Mouse (Mus musculus): ENCODE data around the gene Cntnap5a. TPM values are rescaled to one million over a fixed set of nuclear protein-coding genes. Genes with fewer than 3 reads are reported as not detected.

Cntnap5a gene
- 0.01 and 0.13 TPM in 2 replicates for polyA plus RNA-seq (2014; fragmentation: Nextera tagmentation; extraction: Ambion mirVana)

- no peaks in the 10 kb centered on the region for H3K27me3 ChIP-seq (ENCODE audit: control insufficient read depth, insufficient read depth, low read length)
- H3K9me3 ChIP-seq (replicated peaks; ENCODE audit: control insufficient read depth, low read length), result no peaks in the 10 kb centered on the region
- H3K9ac ChIP-seq (replicated peaks; ENCODE audit: low read length), result no peak within 1 kb of the TSS
- H3K36me3 ChIP-seq (replicated peaks; ENCODE audit: control insufficient read depth, insufficient read depth, low read depth, low read length), result no peaks in the 10 kb centered on the region
- 12% methylated on average over 26 of the region's 26 CpGs for WGBS
- H3K27ac ChIP-seq (replicated peaks; ENCODE audit: low read depth, low read length), result no peak within 1 kb of the TSS
- ATAC-seq (replicated peaks; ENCODE audit: insufficient number of reproducible peaks, low FRiP score, low TSS enrichment, low read depth) (peak; percentile 85), DNase-seq (ENCODE audit: low spot score) (peak; percentile 88)
- H3K4me2 ChIP-seq (ENCODE audit: low read depth, low read length), result no peak within 1 kb of the TSS
- no peaks in the 10 kb centered on the region for H3K4me1 ChIP-seq (ENCODE audit: control insufficient read depth, insufficient read depth, low read length)
- H3K4me3 ChIP-seq (ENCODE audit: low read depth, low read length), result no peak within 1 kb of the TSS
Observed at GRCm38 (mm10) chr1:115684518-115685368, at the start of gene Cntnap5a. Gene Cntnap5a (plus strand): TSS chr1:115684756.

- Histone ChIP-seq H3K4me2 (ENCODE audit: low read depth, low read length) (no peak overlapping the region), H3K27me3 (ENCODE audit: control insufficient read depth, insufficient read depth, low read length) (no peaks in the 10 kb centered on the region), H3K36me3 (replicated peaks; ENCODE audit: control insufficient read depth, insufficient read depth, low read depth, low read length) (no peaks in the 10 kb centered on the region), H3K4me3 (ENCODE audit: low read depth, low read length) (no peak overlapping the region), H3K9ac (replicated peaks; ENCODE audit: low read length) (no peak overlapping the region), H3K9me3 (replicated peaks; ENCODE audit: control insufficient read depth, low read length) (no peaks in the 10 kb centered on the region), H3K27ac (replicated peaks; ENCODE audit: low read depth, low read length) (no peak overlapping the region), H3K4me1 (ENCODE audit: control insufficient read depth, insufficient read depth, low read length) (no peaks in the 10 kb centered on the region)
- ATAC-seq (replicated peaks; ENCODE audit: insufficient number of reproducible peaks, low FRiP score, low TSS enrichment, low read depth) (no peak), DNase-seq (ENCODE audit: low spot score) (no peak)
- WGBS, result 84% methylated on average over 2 of the region's 2 CpGs
Observed at GRCm38 (mm10) chr1:115646921-115647320, 37.6 kb upstream of the Cntnap5a start.

- Histone ChIP-seq H3K4me2 (ENCODE audit: low read depth, low read length) (no peak overlapping the region), H3K4me1 (ENCODE audit: control insufficient read depth, insufficient read depth, low read length) (no peaks in the 10 kb centered on the region), H3K9ac (replicated peaks; ENCODE audit: low read length) (no peak overlapping the region), H3K27me3 (ENCODE audit: control insufficient read depth, insufficient read depth, low read length) (no peaks in the 10 kb centered on the region), H3K27ac (replicated peaks; ENCODE audit: low read depth, low read length) (no peak overlapping the region), H3K9me3 (replicated peaks; ENCODE audit: control insufficient read depth, low read length) (no peaks in the 10 kb centered on the region), H3K4me3 (ENCODE audit: low read depth, low read length) (no peak overlapping the region), H3K36me3 (replicated peaks; ENCODE audit: control insufficient read depth, insufficient read depth, low read depth, low read length) (no peaks in the 10 kb centered on the region)
- ATAC-seq (replicated peaks; ENCODE audit: insufficient number of reproducible peaks, low FRiP score, low TSS enrichment, low read depth) (no peak), DNase-seq (ENCODE audit: low spot score) (no peak)
- WGBS, result 84% methylated on average over 5 of the region's 5 CpGs
Observed at GRCm38 (mm10) chr1:115658343-115659064, 26.1 kb upstream of the Cntnap5a start.

GRCm38 (mm10) chr1:115686494-115686893, 1.9 kb downstream of the Cntnap5a start:
- Histone ChIP-seq H3K4me2 (ENCODE audit: low read depth, low read length) (no peak overlapping the region), H3K9ac (replicated peaks; ENCODE audit: low read length) (no peak overlapping the region), H3K27ac (replicated peaks; ENCODE audit: low read depth, low read length) (no peak overlapping the region), H3K4me1 (ENCODE audit: control insufficient read depth, insufficient read depth, low read length) (no peaks in the 10 kb centered on the region), H3K9me3 (replicated peaks; ENCODE audit: control insufficient read depth, low read length) (no peaks in the 10 kb centered on the region), H3K4me3 (ENCODE audit: low read depth, low read length) (no peak overlapping the region), H3K27me3 (ENCODE audit: control insufficient read depth, insufficient read depth, low read length) (no peaks in the 10 kb centered on the region), H3K36me3 (replicated peaks; ENCODE audit: control insufficient read depth, insufficient read depth, low read depth, low read length) (no peaks in the 10 kb centered on the region)
- DNase-seq (ENCODE audit: low spot score) (no peak), ATAC-seq (replicated peaks; ENCODE audit: insufficient number of reproducible peaks, low FRiP score, low TSS enrichment, low read depth) (no peak)
- WGBS, result 39% methylated on average over 2 of the region's 2 CpGs

- Histone ChIP-seq H3K27me3 (ENCODE audit: control insufficient read depth, insufficient read depth, low read length) (no peaks in the 10 kb centered on the region), H3K4me2 (ENCODE audit: low read depth, low read length) (no peak overlapping the region), H3K4me3 (ENCODE audit: low read depth, low read length) (no peak overlapping the region), H3K9ac (replicated peaks; ENCODE audit: low read length) (no peak overlapping the region), H3K27ac (replicated peaks; ENCODE audit: low read depth, low read length) (no peak overlapping the region), H3K9me3 (replicated peaks; ENCODE audit: control insufficient read depth, low read length) (no peaks in the 10 kb centered on the region), H3K4me1 (ENCODE audit: control insufficient read depth, insufficient read depth, low read length) (no peaks in the 10 kb centered on the region), H3K36me3 (replicated peaks; ENCODE audit: control insufficient read depth, insufficient read depth, low read depth, low read length) (no peaks in the 10 kb centered on the region)
- 67% methylated on average over 2 of the region's 2 CpGs for WGBS
- no peak for DNase-seq (ENCODE audit: low spot score)
- no peak for ATAC-seq (replicated peaks; ENCODE audit: insufficient number of reproducible peaks, low FRiP score, low TSS enrichment, low read depth)
Observed at GRCm38 (mm10) chr1:115699798-115700197, 15.2 kb downstream of the Cntnap5a start.

GRCm38 (mm10) chr1:115742556-115742955, 58.0 kb downstream of the Cntnap5a start:
- DNase-seq (ENCODE audit: low spot score), result no peak
- H3K4me2 ChIP-seq (ENCODE audit: low read depth, low read length), result no peak overlapping the region
- ATAC-seq (replicated peaks; ENCODE audit: insufficient number of reproducible peaks, low FRiP score, low TSS enrichment, low read depth), result no peak
- H3K4me3 ChIP-seq (ENCODE audit: low read depth, low read length), result no peak overlapping the region
- WGBS, result 77% methylated on average over 5 of the region's 5 CpGs
- no peaks in the 10 kb centered on the region for H3K27me3 ChIP-seq (ENCODE audit: control insufficient read depth, insufficient read depth, low read length)
- H3K36me3 ChIP-seq (replicated peaks; ENCODE audit: control insufficient read depth, insufficient read depth, low read depth, low read length), result no peaks in the 10 kb centered on the region
- no peaks in the 10 kb centered on the region for H3K4me1 ChIP-seq (ENCODE audit: control insufficient read depth, insufficient read depth, low read length)
- H3K27ac ChIP-seq (replicated peaks; ENCODE audit: low read depth, low read length), result no peak overlapping the region
- H3K9ac ChIP-seq (replicated peaks; ENCODE audit: low read length), result no peak overlapping the region
- H3K9me3 ChIP-seq (replicated peaks; ENCODE audit: control insufficient read depth, low read length), result no peaks in the 10 kb centered on the region

- ATAC-seq (replicated peaks; ENCODE audit: insufficient number of reproducible peaks, low FRiP score, low TSS enrichment, low read depth) (no peak), DNase-seq (ENCODE audit: low spot score) (no peak)
- Histone ChIP-seq H3K9me3 (replicated peaks; ENCODE audit: control insufficient read depth, low read length) (no peaks in the 10 kb centered on the region), H3K36me3 (replicated peaks; ENCODE audit: control insufficient read depth, insufficient read depth, low read depth, low read length) (no peaks in the 10 kb centered on the region), H3K27ac (replicated peaks; ENCODE audit: low read depth, low read length) (no peak overlapping the region), H3K4me2 (ENCODE audit: low read depth, low read length) (no peak overlapping the region), H3K27me3 (ENCODE audit: control insufficient read depth, insufficient read depth, low read length) (no peaks in the 10 kb centered on the region), H3K4me3 (ENCODE audit: low read depth, low read length) (no peak overlapping the region), H3K4me1 (ENCODE audit: control insufficient read depth, insufficient read depth, low read length) (no peaks in the 10 kb centered on the region), H3K9ac (replicated peaks; ENCODE audit: low read length) (no peak overlapping the region)
Observed at GRCm38 (mm10) chr1:115745569-115745968, 61.0 kb downstream of the Cntnap5a start.

GRCm38 (mm10) chr1:115784737-115785136, 100.2 kb downstream of the Cntnap5a start:
- no peak overlapping the region for H3K9ac ChIP-seq (replicated peaks; ENCODE audit: low read length)
- no peak overlapping the region for H3K4me3 ChIP-seq (ENCODE audit: low read depth, low read length)
- no peak overlapping the region for H3K27ac ChIP-seq (replicated peaks; ENCODE audit: low read depth, low read length)
- H3K9me3 ChIP-seq (replicated peaks; ENCODE audit: control insufficient read depth, low read length), result no peaks in the 10 kb centered on the region
- ATAC-seq (replicated peaks; ENCODE audit: insufficient number of reproducible peaks, low FRiP score, low TSS enrichment, low read depth) (no peak), DNase-seq (ENCODE audit: low spot score) (no peak)
- no peaks in the 10 kb centered on the region for H3K4me1 ChIP-seq (ENCODE audit: control insufficient read depth, insufficient read depth, low read length)
- no peaks in the 10 kb centered on the region for H3K36me3 ChIP-seq (replicated peaks; ENCODE audit: control insufficient read depth, insufficient read depth, low read depth, low read length)
- no peaks in the 10 kb centered on the region for H3K27me3 ChIP-seq (ENCODE audit: control insufficient read depth, insufficient read depth, low read length)
- H3K4me2 ChIP-seq (ENCODE audit: low read depth, low read length), result no peak overlapping the region
- 73% methylated on average over 5 of the region's 5 CpGs for WGBS
